ENCODE assay signal across 8 mouse cellular contexts in genomic region chr12:54862606-54863535, GRCm38 (mm10). TPM values are rescaled to one million over a fixed set of nuclear protein-coding genes. Genes with fewer than 3 reads are reported as not detected.
A peak's percentile ranks its signal among the peaks of the same experiment; 100 is the strongest.
DNase-seq lines count a peak whose midpoint lies in the region; ATAC-seq and TF ChIP-seq lines count a peak whose summit lies in the region.

Cfl2 (minus strand) TSS chr12:54862877.

- H3K9me3 ChIP-seq in heart, embryonic 10.5 days, result no peaks in the 10 kb centered on the region
- H3K9me3 ChIP-seq in kidney, embryonic 15.5 days (replicated peaks), result no peaks in the 10 kb centered on the region
- H3K9me3 ChIP-seq in limb, embryonic 15.5 days, result no peaks in the 10 kb centered on the region
- no peaks in the 10 kb centered on the region for H3K9me3 ChIP-seq in midbrain, postnatal 0 days (ENCODE audit: low read length)

- peak within 1 kb of the TSS; percentile 99 for H3K9ac ChIP-seq in kidney, embryonic 15.5 days
- H3K9ac ChIP-seq in limb, embryonic 15.5 days, result peak within 1 kb of the TSS; percentile 96
- peak within 1 kb of the TSS; percentile 91 for H3K9ac ChIP-seq in midbrain, postnatal 0 days (replicated peaks; ENCODE audit: low read length, poor library complexity, severe bottlenecking)

- peaks cover 29% of the 10 kb centered on the region for H3K36me3 ChIP-seq in C2C12 (ENCODE audit: control insufficient read depth, insufficient read depth)
- H3K36me3 ChIP-seq in heart, embryonic 10.5 days, result peaks cover 23% of the 10 kb centered on the region
- H3K36me3 ChIP-seq in kidney, embryonic 15.5 days, result peaks cover 17% of the 10 kb centered on the region
- peaks cover 13% of the 10 kb centered on the region for H3K36me3 ChIP-seq in limb, embryonic 15.5 days
- H3K36me3 ChIP-seq in midbrain, postnatal 0 days (ENCODE audit: insufficient read depth, low read length), result peaks cover 4% of the 10 kb centered on the region

- peak within 1 kb of the TSS; percentile 94 for H3ac ChIP-seq in C2C12 (ENCODE audit: control insufficient read depth, insufficient read length, low read depth)

- H3K4me3 ChIP-seq in C2C12 (ENCODE audit: insufficient read depth, poor library complexity, severe bottlenecking), result peak within 1 kb of the TSS; percentile 92
- H3K4me3 ChIP-seq in embryonic fibroblast, embryonic 13.5 days (ENCODE audit: insufficient read depth, low read length), result peak within 1 kb of the TSS; percentile 75
- H3K4me3 ChIP-seq in heart, embryonic 10.5 days, result peak within 1 kb of the TSS; percentile 98
- peak within 1 kb of the TSS; percentile 96 for H3K4me3 ChIP-seq in kidney, embryonic 15.5 days (replicated peaks)
- H3K4me3 ChIP-seq in limb, embryonic 15.5 days, result peak within 1 kb of the TSS; percentile 94
- H3K4me3 ChIP-seq in midbrain, postnatal 0 days (ENCODE audit: low read depth, low read length), result peak within 1 kb of the TSS; percentile 85

- peaks cover 43% of the 10 kb centered on the region for H3K79me2 ChIP-seq in C2C12 (ENCODE audit: control insufficient read depth, insufficient read depth)

- TF ChIP-seq CTCF in C2C12 (IDR thresholded peaks at IDR 0.05; ENCODE audit: control insufficient read depth, insufficient read depth, insufficient read length), result no peak
- TF ChIP-seq CTCF in embryonic fibroblast, embryonic 13.5 days (IDR thresholded peaks at IDR 0.05; ENCODE audit: borderline replicate concordance, insufficient read depth, low read length), result no peak
- TF ChIP-seq CTCF in midbrain, postnatal 0 days (IDR thresholded peaks at IDR 0.05), result peak; percentile 60

- TF ChIP-seq POLR2A in embryonic fibroblast, embryonic 13.5 days (IDR thresholded peaks at IDR 0.05; ENCODE audit: low read depth, low read length), result peak; percentile 57

- H3K4me2 ChIP-seq in kidney, embryonic 15.5 days, result peak within 1 kb of the TSS; percentile 67
- peak within 1 kb of the TSS; percentile 49 for H3K4me2 ChIP-seq in limb, embryonic 15.5 days
- peak within 1 kb of the TSS; percentile 66 for H3K4me2 ChIP-seq in midbrain, postnatal 0 days (ENCODE audit: low read depth, low read length, poor library complexity, severe bottlenecking)

- DNase-seq in brain, adult 2 months (ENCODE audit: low read depth, low spot score), result peak; percentile 90
- peak; percentile 94 for DNase-seq in heart, embryonic 10.5 days (ENCODE audit: low spot score)
- peak; percentile 90 for DNase-seq in midbrain, postnatal 0 days (ENCODE audit: low spot score)
- DNase-seq in spleen, postnatal 10 days (ENCODE audit: low spot score in 2 of 2), result peak; percentile 78 to 86

- no peaks in the 10 kb centered on the region; the same call in 1 of the 2 replicates for H3K4me1 ChIP-seq in embryonic fibroblast, embryonic 13.5 days (ENCODE audit: control insufficient read depth, insufficient read depth, low read length)
- peaks cover 18% of the 10 kb centered on the region; the same call in 1 of the 2 replicates for H3K4me1 ChIP-seq in heart, embryonic 10.5 days
- H3K4me1 ChIP-seq in kidney, embryonic 15.5 days, result peaks cover 16% of the 10 kb centered on the region
- H3K4me1 ChIP-seq in limb, embryonic 15.5 days, result peaks cover 13% of the 10 kb centered on the region
- no peaks in the 10 kb centered on the region for H3K4me1 ChIP-seq in midbrain, postnatal 0 days (ENCODE audit: insufficient read depth, low read length)

- peak within 1 kb of the TSS; percentile 96 for H3K27ac ChIP-seq in embryonic fibroblast, embryonic 13.5 days (ENCODE audit: insufficient read depth, low read length)
- peak within 1 kb of the TSS; percentile 100 for H3K27ac ChIP-seq in heart, embryonic 10.5 days
- H3K27ac ChIP-seq in kidney, embryonic 15.5 days, result peak within 1 kb of the TSS; percentile 99
- H3K27ac ChIP-seq in limb, embryonic 15.5 days, result peak within 1 kb of the TSS; percentile 99
- H3K27ac ChIP-seq in midbrain, postnatal 0 days (ENCODE audit: low read depth, low read length), result peak within 1 kb of the TSS; percentile 97

- no peaks in the 10 kb centered on the region for H3K27me3 ChIP-seq in C2C12 (ENCODE audit: control insufficient read depth, insufficient read depth, insufficient read length)
- H3K27me3 ChIP-seq in heart, embryonic 10.5 days (ENCODE audit: insufficient read depth, poor library complexity, severe bottlenecking), result no peaks in the 10 kb centered on the region
- no peaks in the 10 kb centered on the region for H3K27me3 ChIP-seq in kidney, embryonic 15.5 days
- no peaks in the 10 kb centered on the region for H3K27me3 ChIP-seq in limb, embryonic 15.5 days
- no peaks in the 10 kb centered on the region for H3K27me3 ChIP-seq in midbrain, postnatal 0 days (ENCODE audit: insufficient read depth, low read length)

- H3K79me3 ChIP-seq in C2C12 (ENCODE audit: low read depth), result peaks cover 32% of the 10 kb centered on the region

- under 1% methylated on average over 80 of the region's 82 CpGs for WGBS in heart, embryonic 10.5 days
- WGBS in kidney, embryonic 15.5 days, result under 1% methylated on average over 63 of the region's 82 CpGs
- under 1% methylated on average over 72 of the region's 82 CpGs for WGBS in limb, embryonic 15.5 days
- WGBS in midbrain, postnatal 0 days, result under 1% methylated on average over 47 of the region's 82 CpGs

- peak; percentile 96 for ATAC-seq in kidney, embryonic 15.5 days (replicated peaks; ENCODE audit: low FRiP score)
- ATAC-seq in limb, embryonic 15.5 days (ENCODE audit: insufficient number of reproducible peaks, low FRiP score, low TSS enrichment, low read depth), result peak; percentile 91
- ATAC-seq in midbrain, postnatal 0 days (ENCODE audit: low FRiP score), result peak; percentile 92

TF ChIP-seq in C2C12, 6 proteins besides CTCF, POLR2A, EP300 and RAD21:
- TF ChIP-seq MYOD1 (IDR thresholded peaks at IDR 0.05; ENCODE audit: control insufficient read depth, insufficient read length, low read depth) (no peak), USF1 (IDR thresholded peaks at IDR 0.05; ENCODE audit: low read depth) (peak; percentile 57)

RNA-seq across cellular contexts. Expression of gene Cfl2, which starts in this region (rescaled TPM):
- 56.5 TPM for polyA plus RNA-seq in C2C12 (2012; fragmentation: generic; extraction: Trizol)
- 218 and 247 TPM in 2 replicates for polyA plus RNA-seq in embryonic fibroblast, embryonic 13.5 days (2011; ENCODE audit: insufficient read length, low read depth, missing spikeins)
- 299 and 335 TPM in 2 replicates for polyA plus RNA-seq in heart, embryonic 10.5 days (2016; fragmentation: Nextera tagmentation; extraction: Ambion mirVana)
- 192 and 207 TPM in 2 replicates for polyA plus RNA-seq in kidney, embryonic 15.5 days (2015; fragmentation: Nextera tagmentation; extraction: Ambion mirVana)
- polyA plus RNA-seq in limb, embryonic 15.5 days (2015; fragmentation: Nextera tagmentation; extraction: Ambion mirVana), result 174 and 265 TPM in 2 replicates
- 209 and 212 TPM in 2 replicates for total RNA-seq in midbrain, postnatal 0 days (2014; rRNA removed)
- 249 and 256 TPM in 2 replicates for polyA plus RNA-seq in midbrain, postnatal 0 days (2015; fragmentation: Nextera tagmentation; extraction: Ambion mirVana)

Comparison
In these comparisons a context has a peak if more than half of its experiments do, and no peak if none do; other contexts are left out.
1. Peak in every context shown above with its lines: DNase-seq, ATAC-seq, H3K4me3 ChIP-seq and H3K27ac ChIP-seq.